Mouse (Mus musculus) layer of hippocampus, adult 9-11 months (tissue): ENCODE data around the gene Col4a2.
"Not testable (repeated sequence)": the region's sequence is repeated elsewhere in the genome, so short reads cannot be mapped to it uniquely, and the experiment has no call there.

ENCODE experiments used
- DNase-seq: peaks from one replicate; pipeline ENCODE4 v3.0.0; 2022

Gene Col4a2

GRCm38 (mm10) chr8:11465619-11466018 is 153.0 kb downstream of the Col4a2 start:
- DNase-seq, result no peak

GRCm38 (mm10) chr8:11466528-11466927 is 153.9 kb downstream of the Col4a2 start:
- DNase-seq, result not testable (repeated sequence)

GRCm38 (mm10) chr8:11469095-11469494 is 156.5 kb downstream of the Col4a2 start:
- no peak for DNase-seq

- no peak for DNase-seq
Measured at GRCm38 (mm10) chr8:11470694-11471093, 158.1 kb downstream of the Col4a2 start.

- DNase-seq, result no peak
Measured at GRCm38 (mm10) chr8:11471309-11471708, 158.7 kb downstream of the Col4a2 start.

- DNase-seq, result no peak
Measured at GRCm38 (mm10) chr8:11473072-11473471, 160.5 kb downstream of the Col4a2 start.

- DNase-seq, result no peak
Measured at GRCm38 (mm10) chr8:11475397-11475796, 162.8 kb downstream of the Col4a2 start.

- no peak for DNase-seq
Measured at GRCm38 (mm10) chr8:11475876-11476275, 163.3 kb downstream of the Col4a2 start.

GRCm38 (mm10) chr8:11476338-11477177 is 164.0 kb downstream of the Col4a2 start:
- DNase-seq, result no peak

- DNase-seq, result no peak
Measured at GRCm38 (mm10) chr8:11477178-11477553, 164.6 kb downstream of the Col4a2 start.

GRCm38 (mm10) chr8:11477811-11478761 is 165.5 kb downstream of the Col4a2 start, which contains the start of gene Rab20:
Gene Rab20 (minus strand): TSS chr8:11478710.
- DNase-seq, result peak; percentile 32

GRCm38 (mm10) chr8:11478807-11479527 is 166.4 kb downstream of the Col4a2 start:
- no peak for DNase-seq

GRCm38 (mm10) chr8:11479591-11479990 is 167.0 kb downstream of the Col4a2 start:
- DNase-seq, result no peak

- no peak for DNase-seq
Measured at GRCm38 (mm10) chr8:11481876-11482275, 169.3 kb downstream of the Col4a2 start.

GRCm38 (mm10) chr8:11482537-11482936 is 169.9 kb downstream of the Col4a2 start:
- DNase-seq, result no peak

GRCm38 (mm10) chr8:11486142-11486541 is 173.5 kb downstream of the Col4a2 start:
- DNase-seq, result peak; percentile 38

GRCm38 (mm10) chr8:11487229-11487628 is 174.6 kb downstream of the Col4a2 start:
- no peak for DNase-seq

GRCm38 (mm10) chr8:11492340-11492739 is 179.7 kb downstream of the Col4a2 start:
- not testable (repeated sequence) for DNase-seq

GRCm38 (mm10) chr8:11497017-11497990 is 184.7 kb downstream of the Col4a2 start, which contains the start of gene Naxd:
Gene Naxd (plus strand): TSS chr8:11497506.
- DNase-seq, result peak; percentile 91

- DNase-seq, result no peak
Measured at GRCm38 (mm10) chr8:11498281-11498680, 185.7 kb downstream of the Col4a2 start.
